In genomic region chr16:57881575-57882094, GRCm38 (mm10) we compare ENCODE assay signal across 13 mouse cellular contexts.
"Had no signal": no experiment of that assay in that cellular context is flagged by ENCODE, and none has a peak within 500 bp of the region (broad histone marks: within the 10 kb centered on the region; RNA-seq: fewer than 3 reads in every experiment).

No protein-coding gene starts in this region.

- H3K27ac ChIP-seq: limb, embryonic 12.5 days; liver, embryonic 14.5 days; midbrain, embryonic 15.5 days; neural tube, embryonic 12.5 days had no signal

- ATAC-seq: midbrain, embryonic 15.5 days had no signal

- H3K27me3 ChIP-seq: limb, embryonic 12.5 days; midbrain, embryonic 15.5 days; neural tube, embryonic 12.5 days had no signal

- DNase-seq: kidney, adult 11 months; kidney, postnatal 25 days; layer of hippocampus, adult 9-11 months; layer of hippocampus, postnatal 36 days; lung, adult 18-20 months; lung, postnatal 4 days; thymus, adult 18-20 months; thymus, postnatal 14 days had no signal

- H3K9me3 ChIP-seq: limb, embryonic 12.5 days; midbrain, embryonic 15.5 days; neural tube, embryonic 12.5 days had no signal

- H3K4me3 ChIP-seq: limb, embryonic 12.5 days; midbrain, embryonic 15.5 days; neural tube, embryonic 12.5 days had no signal

- H3K4me1 ChIP-seq: midbrain, embryonic 15.5 days; neural tube, embryonic 12.5 days had no signal

- H3K4me2 ChIP-seq: limb, embryonic 12.5 days; midbrain, embryonic 11.5 days; midbrain, embryonic 15.5 days; neural tube, embryonic 12.5 days had no signal

- H3K9ac ChIP-seq: limb, embryonic 12.5 days; liver, embryonic 14.5 days; midbrain, embryonic 15.5 days; neural tube, embryonic 12.5 days had no signal

- H3K36me3 ChIP-seq: limb, embryonic 12.5 days; midbrain, embryonic 15.5 days; neural tube, embryonic 12.5 days had no signal
